Mouse (Mus musculus) layer of hippocampus, adult 11-12 months (tissue): ENCODE data around the gene Gm37240.

Experiments
- DNase-seq: peaks from one replicate; pipeline ENCODE4 v3.0.0; 2022; ENCODE audit warnings: low spot score

Gene Gm37240

DNA sequence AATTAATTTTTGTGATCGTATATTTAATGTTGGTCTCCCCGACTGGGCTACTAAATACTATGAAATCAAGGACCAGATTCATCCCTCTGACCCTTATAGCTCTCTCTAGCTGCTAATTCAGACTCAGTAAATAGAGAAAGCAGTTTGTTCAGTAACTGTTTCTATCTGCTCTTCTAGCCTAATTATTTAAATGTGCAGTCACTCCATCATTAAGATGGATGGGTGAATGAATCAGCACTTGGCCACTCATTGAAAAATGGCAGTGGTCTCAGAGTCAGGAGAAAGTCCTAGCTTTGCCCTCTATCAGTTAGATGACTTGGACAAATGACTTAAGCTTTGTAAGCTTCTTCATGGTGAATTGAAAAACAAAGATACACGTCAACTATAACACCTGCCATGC, 387.2 kb downstream of the Gm37240 start:
- DNase-seq = no peak

GRCm38 (mm10) chr3:85496146-85496545, 391.2 kb downstream of the Gm37240 start:
- no peak for DNase-seq

GRCm38 (mm10) chr3:85493796-85494195, 393.5 kb downstream of the Gm37240 start:
- no peak for DNase-seq

DNA sequence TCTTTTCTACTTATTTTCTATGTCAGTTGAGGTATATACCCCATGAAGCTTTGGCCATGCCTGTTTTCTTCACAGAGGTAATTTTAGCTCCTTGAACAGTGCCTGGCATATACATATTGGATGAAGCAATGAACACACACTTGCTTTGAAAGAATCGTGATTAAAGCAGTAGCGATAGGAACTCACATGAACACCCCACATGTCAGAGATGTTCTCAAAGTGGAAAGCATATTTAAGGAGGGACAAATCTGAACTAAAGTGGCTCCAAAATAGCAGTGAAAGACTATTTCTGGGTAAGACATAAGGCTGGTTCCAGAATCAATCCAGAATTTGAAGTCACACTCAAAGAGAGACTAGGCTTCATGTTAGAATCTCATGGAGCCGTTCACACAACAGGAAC, 397.1 kb downstream of the Gm37240 start:
- DNase-seq = no peak

GRCm38 (mm10) chr3:85487379-85487778, 399.9 kb downstream of the Gm37240 start:
- DNase-seq = no peak

GRCm38 (mm10) chr3:85485536-85486190, 401.7 kb downstream of the Gm37240 start:
- no peak for DNase-seq

- no peak for DNase-seq
Measured at GRCm38 (mm10) chr3:85482636-85483035, 404.7 kb downstream of the Gm37240 start.

DNA sequence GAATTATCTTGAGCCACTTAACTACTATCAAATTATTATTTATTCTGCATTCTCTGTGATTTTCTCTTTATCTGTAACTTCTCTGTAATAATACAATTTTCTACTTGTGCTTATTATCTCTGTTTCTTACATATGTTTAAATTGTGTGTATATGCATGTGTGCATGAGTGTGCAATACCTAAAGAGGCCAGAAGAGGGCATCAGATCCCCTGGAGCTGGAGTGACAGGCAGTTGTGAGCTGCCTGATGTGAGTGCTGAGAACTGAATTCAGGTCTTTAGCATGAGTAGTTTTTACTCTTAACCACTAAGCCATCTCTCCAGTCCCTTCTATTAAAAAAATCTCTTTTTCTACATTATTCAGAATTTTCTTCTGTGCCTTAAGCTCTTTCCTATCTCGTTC, 406.7 kb downstream of the Gm37240 start:
- no peak for DNase-seq

- no peak for DNase-seq
Measured at GRCm38 (mm10) chr3:85478731-85479130, 408.6 kb downstream of the Gm37240 start.

- DNase-seq = no peak
Measured at GRCm38 (mm10) chr3:85469711-85470110, 417.6 kb downstream of the Gm37240 start.

DNA sequence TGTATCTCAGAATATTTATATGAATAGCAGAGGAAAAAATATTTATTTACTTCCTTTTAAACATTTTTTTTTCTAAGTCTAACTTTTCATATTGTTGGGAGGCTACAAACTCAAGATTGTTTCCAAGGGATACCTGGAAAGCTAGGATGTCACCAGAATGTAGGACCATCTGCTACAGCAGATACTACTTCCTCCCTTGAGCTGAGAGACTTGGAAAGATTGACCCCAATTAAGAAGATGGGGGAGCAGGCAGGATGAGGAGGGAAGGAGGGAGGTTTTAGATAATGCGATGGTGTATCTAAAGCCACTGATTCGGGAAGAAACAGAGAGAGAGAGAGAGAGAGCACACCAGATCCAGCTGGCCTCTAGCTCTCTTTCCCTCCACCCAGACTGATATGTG, 418.3 kb downstream of the Gm37240 start:
- no peak for DNase-seq

DNA sequence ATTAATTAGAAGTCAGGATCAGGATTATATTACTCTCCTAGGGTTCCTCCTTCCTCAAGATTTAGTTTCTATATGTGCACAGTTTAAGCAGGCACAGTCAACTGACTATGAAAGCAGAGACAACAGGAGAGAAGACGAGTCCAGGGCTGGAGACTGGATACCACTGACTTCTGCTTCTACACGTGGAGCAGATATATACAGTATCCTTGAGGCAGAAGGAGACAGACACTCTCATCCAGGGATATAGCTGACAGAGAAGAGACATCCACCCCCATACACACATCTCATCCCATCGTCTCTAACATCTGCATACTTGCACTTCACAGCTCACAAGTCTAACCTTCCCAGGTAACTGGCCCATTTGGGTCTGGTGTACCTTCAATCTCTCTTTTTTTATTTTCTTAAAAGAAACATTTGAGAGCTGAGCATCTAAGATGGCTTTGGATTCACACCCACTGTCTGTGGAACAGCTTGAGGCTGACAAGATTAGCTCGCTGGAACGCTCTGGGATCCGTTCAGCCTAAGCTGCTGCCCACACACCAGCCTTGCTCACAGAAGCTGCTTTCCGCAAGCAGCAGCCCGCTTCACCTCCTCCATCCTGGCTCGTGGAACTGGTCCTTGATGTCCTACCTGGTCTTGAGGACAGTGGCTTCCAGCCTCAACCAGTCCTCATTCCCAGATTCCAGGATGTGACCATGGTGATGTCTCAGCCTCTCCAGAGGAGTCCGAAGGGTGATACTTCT, 421.9 kb downstream of the Gm37240 start:
- DNase-seq = peak; percentile 81

- DNase-seq = no peak
Measured at GRCm38 (mm10) chr3:85460021-85460420, 427.3 kb downstream of the Gm37240 start.

GRCm38 (mm10) chr3:85456983-85457382, 430.3 kb downstream of the Gm37240 start:
- no peak for DNase-seq

DNA sequence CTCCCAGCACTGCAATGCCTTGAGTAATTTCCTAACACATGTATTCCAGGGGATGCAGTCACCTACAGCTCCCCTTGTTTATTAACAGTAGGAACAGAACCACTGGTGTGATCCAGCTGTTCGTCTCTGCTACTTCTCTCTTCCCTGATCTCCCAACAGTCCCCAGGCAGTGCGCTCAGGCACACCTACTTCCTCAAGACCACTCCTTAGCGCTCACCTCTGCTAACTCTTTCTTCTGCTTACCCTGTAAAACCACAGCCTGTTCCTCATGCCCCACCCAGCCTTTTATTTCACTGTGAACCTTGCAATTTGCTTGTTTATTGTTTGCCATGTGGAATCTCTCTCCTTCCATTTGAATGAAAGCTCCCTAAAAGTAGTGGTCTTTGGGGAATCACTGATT, 431.9 kb downstream of the Gm37240 start:
- DNase-seq = no peak

GRCm38 (mm10) chr3:85454001-85454400, 433.3 kb downstream of the Gm37240 start:
- DNase-seq = no peak

DNA sequence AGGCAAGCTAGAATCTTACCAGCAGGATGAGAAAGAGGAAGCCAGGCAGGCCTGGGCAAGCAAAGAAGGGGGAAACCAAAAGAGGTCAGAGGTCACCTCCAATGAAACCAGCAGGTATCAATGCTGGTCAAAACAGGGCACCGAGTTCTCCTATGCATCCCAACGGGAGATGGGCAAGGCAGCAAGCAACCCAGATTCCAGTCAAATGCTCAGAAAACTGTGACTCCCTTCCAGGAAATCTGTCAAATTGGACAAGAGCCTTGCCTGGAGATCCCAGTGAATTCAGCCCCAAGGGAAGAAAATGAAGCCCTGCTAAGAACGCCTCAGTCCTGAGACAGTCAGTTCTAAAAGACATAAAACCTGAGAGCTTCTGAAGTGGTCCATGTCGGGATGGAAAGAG, 437.9 kb downstream of the Gm37240 start:
- no peak for DNase-seq

- no peak for DNase-seq
Measured at GRCm38 (mm10) chr3:85442781-85443180, 444.5 kb downstream of the Gm37240 start.

DNA sequence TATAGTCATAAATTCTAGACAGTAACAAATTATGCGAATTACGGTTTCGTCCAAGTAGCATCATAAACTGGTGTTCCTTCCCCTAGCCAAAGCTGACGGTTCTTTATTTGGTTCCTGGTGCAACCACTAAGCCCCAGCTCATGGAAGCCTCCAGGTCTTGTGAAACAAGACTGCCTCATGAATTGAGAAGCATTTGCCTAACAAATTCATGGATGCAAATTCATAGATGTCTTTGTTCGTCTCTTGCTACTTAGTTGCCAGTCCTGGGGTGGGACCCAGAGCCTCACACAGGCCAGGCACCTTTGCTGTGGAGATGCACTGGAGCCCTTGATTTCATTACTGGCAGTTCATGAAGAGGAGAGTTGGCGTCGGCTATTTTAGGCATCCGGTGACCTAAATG, 445.1 kb downstream of the Gm37240 start:
- DNase-seq = no peak

GRCm38 (mm10) chr3:85435406-85435805, 451.9 kb downstream of the Gm37240 start:
- no peak for DNase-seq

DNA sequence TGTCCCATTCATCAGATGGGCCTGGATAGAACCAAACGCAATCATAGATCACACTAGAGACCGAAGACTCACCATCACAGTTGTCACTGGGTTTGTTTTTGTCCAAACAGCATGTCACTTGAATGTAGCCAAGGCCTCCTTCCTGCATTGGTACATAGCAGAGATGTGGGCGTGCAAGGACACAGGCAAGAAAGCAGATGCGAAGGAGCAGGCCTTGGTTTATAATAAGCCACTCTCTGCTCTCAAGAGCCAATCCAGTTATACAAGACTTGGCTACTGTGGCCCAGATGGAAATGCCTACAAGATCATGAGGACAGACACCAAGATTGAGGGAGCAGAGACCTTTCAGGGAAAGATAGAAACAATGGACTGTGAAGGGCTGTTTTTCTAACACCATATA, 456.1 kb downstream of the Gm37240 start:
- no peak for DNase-seq

- no peak for DNase-seq
Measured at GRCm38 (mm10) chr3:85423376-85423997, 463.8 kb downstream of the Gm37240 start.

- no peak for DNase-seq
Measured at GRCm38 (mm10) chr3:85421403-85421802, 465.9 kb downstream of the Gm37240 start.
